Mouse (Mus musculus) megakaryocyte, adult 5-6 weeks (primary cell): ENCODE measurements around the gene Zbbx. TPM values are rescaled to one million over a fixed set of nuclear protein-coding genes. Genes with fewer than 3 reads are reported as not detected.

ENCODE experiments used
- ATAC-seq: 2 replicates; pipeline ENCODE4 v1.8.0; 2016; ENCODE audit warnings: mild to moderate bottlenecking, inconsistent platforms; ENCODE audit not compliant: poor library complexity, severe bottlenecking
- total RNA-seq, 2 experiments: library from RNA; stranded (forward) in 1 of 2; stranded (reverse) in 1 of 2; fragments of 153-499, 151-499 nt in 1 of 2; fragments of 221-1000, 200-1000 nt in 1 of 2; gene quantifications; 2 replicates each; pipeline versions ENCODE4 v1.2.3 to v1.2.4; 2015 to 2017

The Zbbx gene
- not detected in 2 replicates for total RNA-seq (2015)
- total RNA-seq (2017): not detected in 2 replicates

DNA sequence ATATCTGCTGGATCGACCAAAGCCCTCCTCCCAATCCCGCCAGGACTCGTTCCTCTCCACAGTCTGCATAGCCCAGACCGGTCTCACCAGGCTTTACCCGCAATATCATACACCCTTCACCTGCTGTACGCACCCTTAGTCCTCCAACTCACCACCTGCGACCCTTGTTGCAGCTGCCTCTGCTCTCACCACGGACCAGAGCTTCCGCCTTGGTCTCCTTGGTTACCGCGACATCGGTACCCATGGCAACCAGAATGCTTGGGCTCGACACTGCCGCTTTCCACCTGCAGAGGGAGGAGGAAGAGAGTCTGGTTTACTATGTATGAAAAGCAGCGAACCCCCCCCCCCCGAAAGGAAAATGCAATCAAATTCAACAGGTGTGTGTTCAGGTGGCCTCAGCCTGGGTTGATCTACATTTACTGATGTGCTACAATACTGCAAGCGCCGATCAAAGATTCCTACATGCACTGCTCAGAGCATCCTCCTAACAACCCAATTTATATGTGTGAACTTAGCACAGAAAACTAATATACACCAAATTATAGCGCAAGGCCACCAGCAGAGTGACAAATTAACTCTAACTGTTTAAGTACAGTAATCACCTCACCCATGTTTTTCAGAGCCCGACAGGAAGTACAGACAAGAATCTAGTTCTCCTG lies at the start of gene Zbbx:
TSS of gene Zbbx (minus strand) at position 197 of the 659 bp plus-strand sequence.
- peak; percentile 63; the same call in 1 of the 2 replicates for ATAC-seq

DNA sequence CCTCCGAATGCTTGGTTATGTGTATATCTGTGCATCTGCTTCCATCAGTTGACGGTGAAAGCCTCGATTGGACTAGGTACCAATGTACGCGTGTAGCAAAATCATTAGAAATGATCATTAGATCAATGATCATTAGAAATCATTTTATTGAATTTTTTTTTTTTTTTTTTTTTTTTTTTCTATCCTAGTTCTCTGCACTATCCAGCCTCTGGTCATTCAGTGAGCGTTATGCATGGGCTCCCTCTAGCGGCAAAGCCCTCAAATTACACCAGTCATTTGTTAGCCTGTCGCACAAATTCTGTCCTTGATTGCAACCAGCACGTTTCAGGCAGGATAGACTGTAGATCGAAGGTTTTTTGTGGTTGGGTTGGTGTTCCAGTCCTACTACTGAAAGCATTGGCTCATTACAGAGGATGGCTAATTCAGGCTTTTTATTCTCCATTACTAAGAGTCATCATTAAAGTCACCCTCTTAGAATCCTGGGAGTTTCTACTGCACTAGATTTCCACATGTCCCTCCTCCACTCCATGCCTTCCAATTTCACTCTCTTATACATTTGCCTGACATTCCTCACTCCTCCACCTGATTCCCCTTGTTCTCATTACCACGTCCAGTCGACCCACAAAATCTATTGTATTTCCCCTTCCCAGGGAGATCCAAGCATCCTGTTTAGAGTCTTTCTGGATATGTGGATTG lies 38.1 kb upstream of the Zbbx start:
- peak; percentile 92 for ATAC-seq

GRCm38 (mm10) chr3:75182606-75183005 lies 17.8 kb upstream of the Zbbx start:
- ATAC-seq: no peak

DNA sequence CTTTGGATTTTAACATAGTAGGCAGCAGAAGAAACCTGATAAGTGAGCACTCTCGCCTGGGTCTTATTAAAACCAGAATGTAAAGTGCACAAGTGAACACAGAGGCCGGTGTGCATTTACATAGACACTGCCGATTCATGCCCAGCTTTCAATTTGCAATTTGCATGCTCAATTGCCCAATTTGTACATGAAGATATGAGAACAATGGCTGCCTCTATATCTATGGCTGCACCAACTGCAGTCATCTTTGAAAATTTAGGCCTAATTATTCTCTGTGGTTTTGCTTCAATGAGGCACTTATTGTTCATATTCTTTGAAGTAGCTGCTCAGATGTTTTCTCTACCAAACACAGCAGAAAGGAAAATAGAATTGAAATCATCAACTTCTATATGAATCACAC lies 23.0 kb downstream of the Zbbx start:
- no peak for ATAC-seq

DNA sequence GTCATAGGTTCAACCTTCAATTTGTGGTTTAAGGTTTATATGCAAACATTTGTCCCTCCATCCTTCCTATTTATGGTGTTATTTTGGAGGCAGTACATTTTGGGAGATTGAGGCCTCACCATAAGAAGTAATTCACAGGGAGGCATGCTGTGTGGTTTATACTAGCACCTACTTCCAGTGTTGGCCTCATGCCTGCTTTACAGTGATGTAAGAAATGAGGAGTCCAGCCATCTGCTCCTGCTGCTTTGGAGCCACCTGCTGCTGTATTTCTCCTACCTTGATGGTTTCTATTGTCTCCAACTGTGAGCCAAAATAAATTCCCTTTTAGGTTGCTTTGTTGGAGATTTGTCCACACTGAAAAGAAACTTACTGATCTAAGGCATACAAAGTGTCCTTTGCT lies 60.0 kb downstream of the Zbbx start:
- no peak for ATAC-seq

GRCm38 (mm10) chr3:75085762-75086161 lies 79.1 kb downstream of the Zbbx start:
- ATAC-seq: no peak

DNA sequence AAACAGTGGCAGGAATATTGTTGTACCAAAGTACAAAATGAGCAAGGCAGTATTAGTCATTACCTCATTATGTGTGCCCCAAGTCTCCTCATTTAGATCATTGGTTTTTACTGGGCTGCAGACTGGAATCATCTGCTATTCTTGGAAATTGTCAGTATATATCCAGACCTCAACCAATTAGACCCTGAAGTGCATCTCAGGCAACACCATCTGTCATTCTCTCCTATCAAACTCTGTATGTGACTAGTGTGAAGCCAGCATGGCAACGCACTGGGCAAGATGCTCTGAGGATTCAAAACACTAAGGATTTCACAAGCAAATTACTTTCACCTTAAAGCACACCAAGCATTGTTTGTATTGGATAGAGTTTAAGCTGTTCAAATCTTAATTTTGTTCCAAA lies 85.9 kb downstream of the Zbbx start:
- no peak for ATAC-seq

GRCm38 (mm10) chr3:75009701-75010100 lies 155.1 kb downstream of the Zbbx start:
- no peak for ATAC-seq

Other genes with a start within 250 kb of the Zbbx start
- not detected in 2 replicates for gene Serpini2, start 105.0 kb upstream of the Zbbx start, total RNA-seq (2015)
- gene Serpini2, start 105.0 kb upstream of the Zbbx start, total RNA-seq (2017): not detected in 2 replicates